Mouse (Mus musculus): Measurements from ENCODE around the gene Blmh.

DNA sequence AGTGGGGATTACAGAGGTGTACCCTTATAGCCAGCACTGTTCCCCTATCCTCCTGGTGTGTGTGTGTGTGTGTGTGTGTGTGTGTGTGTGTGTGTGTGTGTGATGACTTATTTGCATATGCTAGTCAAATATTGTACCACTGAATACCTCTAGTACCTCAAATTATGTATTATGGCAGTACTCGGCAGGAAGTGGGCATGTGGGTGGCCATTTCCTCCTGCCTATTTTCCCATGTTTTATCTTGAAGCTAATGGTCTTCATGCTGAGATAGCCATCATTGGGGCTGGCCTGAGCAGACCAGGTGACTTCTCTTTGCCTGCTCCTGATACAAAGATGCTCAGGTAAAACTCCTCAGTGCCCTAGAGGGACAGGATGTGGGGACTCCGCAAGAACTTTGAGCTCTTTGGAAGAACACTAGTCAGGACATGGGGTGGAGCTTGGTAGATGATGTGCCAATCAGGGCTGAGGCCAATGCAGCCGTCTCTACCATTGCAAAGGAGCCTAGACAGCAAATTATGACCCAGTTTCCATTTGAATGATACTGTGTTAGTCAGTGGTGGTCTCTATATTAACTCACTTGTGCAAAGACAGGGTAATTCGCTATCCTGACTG, 32.8 kb upstream of the Blmh start:
- no peak for TF ChIP-seq CTCF (IDR thresholded peaks at IDR 0.05; ENCODE audit: low read depth)
- TF ChIP-seq EP300 (IDR thresholded peaks at IDR 0.05; ENCODE audit: low read depth): no peak

All from liver, embryonic 14.5 days (tissue).